Mouse (Mus musculus): Measurements from ENCODE around the gene Uggt1. TPM values are rescaled to one million over a fixed set of nuclear protein-coding genes. Genes with fewer than 3 reads are reported as not detected.

Uggt1 gene
- polyA plus RNA-seq, 1 experiment from 2014 or later, result 54.7 TPM

DNA sequence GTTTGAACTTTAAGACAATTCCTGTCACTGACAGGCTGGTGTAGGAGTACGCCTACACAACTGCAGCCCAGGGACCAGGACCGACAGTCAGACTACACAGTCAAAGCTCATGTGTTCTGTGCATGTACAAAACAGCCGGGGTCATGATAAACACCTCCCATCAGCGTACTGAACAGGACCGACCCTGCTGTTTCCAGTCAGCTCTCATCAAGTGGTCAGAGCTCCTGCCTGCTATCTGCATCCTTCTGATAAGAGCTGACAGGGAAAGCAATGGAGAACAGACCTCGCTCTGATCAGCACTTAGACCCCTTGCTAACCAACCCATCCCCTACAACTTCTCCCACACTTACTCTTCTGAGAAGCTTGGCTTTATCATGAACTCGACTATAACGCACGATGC, 83.3 kb downstream of the Uggt1 start:
- no peak overlapping the region for H3K4me2 ChIP-seq (replicated peaks)
- WGBS, result 84% methylated on average over 9 of the region's 9 CpGs
- H3K4me1 ChIP-seq, result no peaks in the 10 kb centered on the region
- H3K4me3 ChIP-seq, result no peak overlapping the region
- H3K27me3 ChIP-seq, result no peaks in the 10 kb centered on the region
- peaks cover 76% of the 10 kb centered on the region for H3K36me3 ChIP-seq
- no peak overlapping the region for H3K27ac ChIP-seq
- no peaks in the 10 kb centered on the region for H3K9me3 ChIP-seq
- no peak for ATAC-seq (ENCODE audit: insufficient number of reproducible peaks, insufficient read depth, low FRiP score, low TSS enrichment)
- H3K9ac ChIP-seq, result no peak overlapping the region

DNA sequence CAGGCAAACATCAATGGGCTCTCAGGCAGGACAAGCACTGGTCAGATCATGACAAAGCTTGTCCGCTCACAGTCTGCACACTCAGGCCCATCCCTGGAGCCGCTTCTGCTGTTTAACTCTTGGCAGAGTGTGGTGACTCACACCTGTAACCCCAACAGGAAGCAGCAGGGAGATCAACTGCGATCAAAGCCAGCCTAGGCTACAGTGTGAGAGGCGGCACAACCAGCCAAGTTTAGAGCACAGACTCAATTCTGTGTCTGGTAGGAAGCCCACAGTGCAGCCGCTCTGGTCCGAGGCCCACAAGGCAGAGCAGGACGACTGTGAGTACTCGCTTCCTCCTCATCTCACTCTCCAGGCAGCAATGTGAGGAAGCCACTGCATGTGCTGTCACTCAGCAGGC, 84.3 kb downstream of the Uggt1 start:
- Histone ChIP-seq H3K36me3 (peaks cover 83% of the 10 kb centered on the region), H3K27me3 (no peaks in the 10 kb centered on the region), H3K4me2 (replicated peaks) (no peak overlapping the region), H3K4me3 (no peak overlapping the region), H3K9me3 (no peaks in the 10 kb centered on the region), H3K27ac (no peak overlapping the region), H3K9ac (no peak overlapping the region), H3K4me1 (no peaks in the 10 kb centered on the region)
- WGBS, result 87% methylated on average over 8 of the region's 8 CpGs
- no peak for ATAC-seq (ENCODE audit: insufficient number of reproducible peaks, insufficient read depth, low FRiP score, low TSS enrichment)

DNA sequence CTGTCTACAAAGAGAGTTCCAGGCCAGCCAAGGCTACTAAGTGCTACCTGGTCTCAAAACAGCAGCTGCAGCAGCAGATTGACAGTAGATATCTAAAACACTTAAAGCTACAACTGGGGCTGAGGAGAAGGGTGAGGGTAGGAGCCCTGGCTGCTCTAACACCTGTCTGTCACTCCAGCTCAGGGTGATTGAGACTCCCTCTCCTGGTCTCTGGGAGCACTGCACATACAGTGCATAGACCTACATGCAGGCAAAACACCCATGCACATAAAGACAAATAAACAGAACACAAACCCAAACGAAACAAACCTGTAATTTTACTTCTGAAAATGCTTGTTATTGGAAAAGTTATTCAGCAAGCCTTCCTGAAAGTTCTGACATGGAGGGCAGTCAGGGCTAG, 95.1 kb downstream of the Uggt1 start:
- H3K9me3 ChIP-seq, result no peaks in the 10 kb centered on the region
- 71% methylated on average over 1 of the region's 1 CpGs for WGBS

DNA sequence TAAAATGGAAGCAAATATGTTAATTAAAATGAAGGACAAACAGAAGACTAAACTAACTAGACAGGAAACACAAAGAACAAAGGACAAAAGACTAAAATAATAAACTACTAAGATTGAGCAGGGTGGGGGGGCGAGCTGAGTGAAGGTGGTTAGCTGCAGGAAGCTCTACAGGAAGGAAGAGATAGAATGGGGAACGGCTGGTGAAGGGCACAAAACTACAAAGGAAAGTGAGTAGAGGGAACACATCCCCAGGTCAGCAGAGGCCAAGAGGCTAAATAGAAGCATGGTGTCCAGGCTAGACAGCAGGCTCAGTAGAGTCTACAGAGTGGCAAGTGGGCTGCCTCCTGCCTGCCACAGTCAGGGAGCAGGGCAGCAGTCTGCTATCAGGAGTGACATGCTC, 95.7 kb downstream of the Uggt1 start:
- no peak for ATAC-seq (ENCODE audit: insufficient number of reproducible peaks, insufficient read depth, low FRiP score, low TSS enrichment)
- 60% methylated on average over 2 of the region's 2 CpGs for WGBS
- no peaks in the 10 kb centered on the region for H3K4me1 ChIP-seq

More for the DNA sequence above, 95.1 kb downstream of the Uggt1 start:
- H3K27ac ChIP-seq, result no peak overlapping the region
- H3K4me2 ChIP-seq (replicated peaks), result no peak overlapping the region
- no peaks in the 10 kb centered on the region for H3K27me3 ChIP-seq
- no peak overlapping the region for H3K4me3 ChIP-seq
- no peaks in the 10 kb centered on the region for H3K4me1 ChIP-seq
- H3K9ac ChIP-seq, result no peak overlapping the region
- H3K36me3 ChIP-seq, result peaks cover 67% of the 10 kb centered on the region
- ATAC-seq (ENCODE audit: insufficient number of reproducible peaks, insufficient read depth, low FRiP score, low TSS enrichment), result no peak

DNA sequence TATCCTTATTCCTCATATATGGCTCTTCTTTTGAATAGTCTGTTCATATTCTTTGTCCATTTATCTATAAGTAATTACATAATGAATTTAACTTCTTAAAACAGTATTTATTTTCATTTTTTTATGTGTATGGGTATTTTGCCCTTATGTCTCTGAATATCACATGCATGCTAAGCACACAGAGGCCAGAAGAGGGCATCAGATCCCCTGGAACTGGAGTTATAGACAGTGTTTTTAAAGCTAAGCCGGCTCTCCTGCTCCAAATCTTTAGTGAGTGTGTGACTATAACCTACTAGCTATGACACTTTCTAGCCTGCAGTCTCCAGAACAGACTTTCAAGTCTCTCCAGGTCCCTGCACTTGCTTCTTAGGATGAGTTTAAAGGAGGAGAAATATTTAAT, 99.5 kb downstream of the Uggt1 start:
- no peak for ATAC-seq (ENCODE audit: insufficient number of reproducible peaks, insufficient read depth, low FRiP score, low TSS enrichment)
- Histone ChIP-seq H3K27ac (no peak overlapping the region), H3K9me3 (no peaks in the 10 kb centered on the region), H3K4me2 (replicated peaks) (no peak overlapping the region), H3K4me1 (no peaks in the 10 kb centered on the region), H3K4me3 (no peak overlapping the region), H3K9ac (no peak overlapping the region), H3K27me3 (no peaks in the 10 kb centered on the region), H3K36me3 (peaks cover 62% of the 10 kb centered on the region)
- WGBS, result 33% methylated on average over 1 of the region's 1 CpGs

More for the DNA sequence above, 95.7 kb downstream of the Uggt1 start:
- H3K4me3 ChIP-seq, result no peak overlapping the region
- no peak overlapping the region for H3K4me2 ChIP-seq (replicated peaks)
- peaks cover 67% of the 10 kb centered on the region for H3K36me3 ChIP-seq
- no peaks in the 10 kb centered on the region for H3K9me3 ChIP-seq
- no peak overlapping the region for H3K27ac ChIP-seq
- H3K9ac ChIP-seq, result no peak overlapping the region
- H3K27me3 ChIP-seq, result no peaks in the 10 kb centered on the region

DNA sequence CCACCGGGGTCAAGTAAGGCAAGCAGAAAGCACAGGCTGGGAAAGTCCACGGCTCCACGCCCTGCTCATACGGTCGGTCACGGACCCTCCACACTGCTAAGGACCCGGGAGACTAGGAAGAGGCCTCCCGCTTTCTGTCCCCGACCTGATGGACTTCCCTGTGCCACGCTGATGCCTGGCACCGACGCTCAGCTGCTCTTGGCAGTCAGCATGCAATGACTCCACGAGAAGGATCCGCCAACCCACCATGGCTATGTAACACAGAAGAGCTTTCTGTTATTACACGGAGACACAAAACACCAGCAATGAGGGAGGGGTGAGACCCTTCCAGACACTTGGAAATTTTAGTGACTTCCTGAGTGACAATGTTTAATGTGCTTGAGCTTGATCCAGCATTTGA, 104.2 kb downstream of the Uggt1 start:
- Histone ChIP-seq H3K9me3 (no peaks in the 10 kb centered on the region), H3K4me3 (no peak overlapping the region), H3K27ac (no peak overlapping the region), H3K9ac (no peak overlapping the region), H3K4me2 (replicated peaks) (no peak overlapping the region), H3K36me3 (peaks cover 24% of the 10 kb centered on the region), H3K4me1 (no peaks in the 10 kb centered on the region), H3K27me3 (no peaks in the 10 kb centered on the region)
- WGBS, result 95% methylated on average over 15 of the region's 15 CpGs
- ATAC-seq (ENCODE audit: insufficient number of reproducible peaks, insufficient read depth, low FRiP score, low TSS enrichment), result no peak

DNA sequence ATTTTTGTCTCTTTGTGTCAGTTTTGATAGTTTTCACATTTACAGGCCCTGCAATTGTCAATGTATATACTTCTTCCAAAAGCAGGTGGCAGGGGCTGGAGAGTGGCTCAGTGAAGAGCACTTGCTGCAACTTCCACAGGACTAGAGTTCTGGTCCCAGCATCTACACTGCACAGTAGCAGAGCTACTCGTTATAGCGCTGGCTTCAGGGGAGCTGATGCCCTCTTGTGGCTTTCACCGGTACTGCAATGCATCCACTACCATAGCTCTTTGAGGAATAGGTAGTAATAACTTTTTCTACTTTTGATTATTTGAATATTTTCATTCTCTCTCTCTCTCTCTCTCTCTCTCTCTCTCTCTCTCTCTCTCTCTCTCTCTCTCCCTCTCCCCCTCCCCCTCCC, 109.9 kb downstream of the Uggt1 start:
- no peak for ATAC-seq (ENCODE audit: insufficient number of reproducible peaks, insufficient read depth, low FRiP score, low TSS enrichment)
- Histone ChIP-seq H3K9ac (no peak overlapping the region), H3K4me3 (no peak overlapping the region), H3K36me3 (no peaks in the 10 kb centered on the region), H3K27me3 (no peaks in the 10 kb centered on the region), H3K9me3 (no peaks in the 10 kb centered on the region), H3K4me1 (no peaks in the 10 kb centered on the region), H3K4me2 (replicated peaks) (no peak overlapping the region), H3K27ac (no peak overlapping the region)
- WGBS, result 2% methylated on average over 3 of the region's 3 CpGs

DNA sequence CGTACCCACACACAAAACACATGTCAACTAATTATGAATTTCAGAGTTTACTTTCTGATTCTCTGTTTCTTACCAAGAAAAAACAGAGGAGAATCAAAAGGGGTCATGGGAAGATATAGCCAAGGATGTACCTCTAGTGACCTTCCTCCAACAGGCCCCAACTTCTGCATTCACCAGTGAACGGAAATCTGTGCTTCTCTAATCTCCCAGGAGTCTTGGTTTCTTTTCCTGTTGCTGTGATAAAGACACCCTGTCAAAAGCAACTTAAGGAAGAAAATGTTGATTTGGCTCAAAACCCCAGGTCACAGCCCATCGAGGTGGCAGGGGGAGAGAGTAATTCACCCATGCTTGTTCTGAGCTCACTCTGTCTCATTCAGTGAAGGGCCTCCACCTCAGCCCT, 110.9 kb downstream of the Uggt1 start:
- Histone ChIP-seq H3K9ac (no peak overlapping the region), H3K27ac (no peak overlapping the region), H3K27me3 (no peaks in the 10 kb centered on the region), H3K4me2 (replicated peaks) (no peak overlapping the region), H3K4me3 (no peak overlapping the region), H3K4me1 (no peaks in the 10 kb centered on the region), H3K9me3 (no peaks in the 10 kb centered on the region), H3K36me3 (no peaks in the 10 kb centered on the region)
- ATAC-seq (ENCODE audit: insufficient number of reproducible peaks, insufficient read depth, low FRiP score, low TSS enrichment), result no peak
- WGBS, result 74% methylated on average over 3 of the region's 3 CpGs

DNA sequence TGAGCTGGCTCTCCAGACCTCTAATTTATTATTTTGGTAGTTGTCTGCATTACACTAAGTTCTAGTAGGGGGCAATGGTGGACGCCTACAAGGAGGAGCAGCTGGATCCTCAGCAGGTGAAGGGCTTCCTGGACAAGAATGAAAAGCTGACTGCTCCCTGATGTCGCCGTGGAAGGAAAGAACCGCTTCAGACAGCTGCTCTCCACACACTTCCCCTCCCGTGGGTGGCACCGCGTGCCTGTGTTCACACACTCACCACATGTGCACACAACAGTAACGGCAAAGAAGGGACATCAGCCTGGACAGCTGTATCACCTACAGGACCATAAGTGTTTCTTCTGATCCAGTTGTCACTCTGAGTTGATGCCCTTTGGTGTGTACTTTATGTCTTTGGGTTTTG, 111.5 kb downstream of the Uggt1 start:
- ATAC-seq (ENCODE audit: insufficient number of reproducible peaks, insufficient read depth, low FRiP score, low TSS enrichment), result no peak
- Histone ChIP-seq H3K36me3 (no peaks in the 10 kb centered on the region), H3K27me3 (no peaks in the 10 kb centered on the region)

DNA sequence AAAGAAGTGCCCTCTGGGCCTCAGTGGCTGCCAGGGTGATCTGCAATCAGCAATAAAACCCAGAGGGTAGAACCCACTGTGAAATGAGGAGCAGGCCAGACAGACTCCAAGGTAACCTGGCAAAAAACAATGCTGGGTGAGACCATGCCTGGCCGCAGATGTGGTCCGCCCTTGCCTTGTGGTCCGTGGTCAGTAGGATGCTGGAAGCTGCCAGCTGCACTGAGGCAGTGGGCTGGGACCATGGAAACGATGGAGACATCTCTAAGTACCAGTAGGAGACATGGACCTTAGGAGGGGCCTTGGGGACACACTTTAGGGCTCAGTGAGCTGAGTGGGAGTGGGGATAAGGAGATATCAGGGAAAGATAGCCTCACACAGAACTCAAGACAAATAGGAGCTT, 112.3 kb downstream of the Uggt1 start:
- H3K4me1 ChIP-seq, result no peaks in the 10 kb centered on the region
- no peaks in the 10 kb centered on the region for H3K36me3 ChIP-seq
- no peak overlapping the region for H3K4me2 ChIP-seq (replicated peaks)
- no peak for ATAC-seq (ENCODE audit: insufficient number of reproducible peaks, insufficient read depth, low FRiP score, low TSS enrichment)
- no peaks in the 10 kb centered on the region for H3K9me3 ChIP-seq
- H3K27ac ChIP-seq, result no peak overlapping the region
- WGBS, result 66% methylated on average over 4 of the region's 4 CpGs
- no peak overlapping the region for H3K4me3 ChIP-seq
- no peaks in the 10 kb centered on the region for H3K27me3 ChIP-seq
- H3K9ac ChIP-seq, result no peak overlapping the region

More for the DNA sequence above, 111.5 kb downstream of the Uggt1 start:
- H3K9ac ChIP-seq, result no peak overlapping the region
- H3K9me3 ChIP-seq, result no peaks in the 10 kb centered on the region
- WGBS, result 75% methylated on average over 8 of the region's 8 CpGs
- no peak overlapping the region for H3K4me3 ChIP-seq
- no peaks in the 10 kb centered on the region for H3K4me1 ChIP-seq
- H3K27ac ChIP-seq, result no peak overlapping the region
- no peak overlapping the region for H3K4me2 ChIP-seq (replicated peaks)

DNA sequence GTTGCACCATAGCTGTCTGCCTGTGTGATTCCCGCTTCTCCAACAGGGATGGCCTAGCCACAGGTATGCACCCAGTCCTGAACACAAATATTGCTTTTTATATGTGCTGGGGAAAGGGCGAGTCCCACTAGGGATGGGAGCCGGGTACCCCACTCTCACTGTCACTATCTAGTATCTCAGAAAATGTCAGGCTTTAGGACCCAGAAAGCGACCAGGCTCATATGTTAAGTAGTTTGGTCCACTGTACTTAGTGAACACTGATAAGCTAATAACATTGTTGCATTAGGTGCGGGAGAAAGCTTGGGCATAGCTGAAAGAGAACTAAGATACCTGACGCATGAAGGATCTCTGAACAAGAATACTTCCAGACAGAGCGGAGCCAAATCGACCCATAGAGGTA, 112.8 kb downstream of the Uggt1 start:
- no peak for ATAC-seq (ENCODE audit: insufficient number of reproducible peaks, insufficient read depth, low FRiP score, low TSS enrichment)
- H3K9ac ChIP-seq, result no peak overlapping the region
- H3K36me3 ChIP-seq, result no peaks in the 10 kb centered on the region
- H3K27me3 ChIP-seq, result no peaks in the 10 kb centered on the region
- H3K4me1 ChIP-seq, result no peaks in the 10 kb centered on the region
- 66% methylated on average over 8 of the region's 8 CpGs for WGBS
- no peak overlapping the region for H3K27ac ChIP-seq
- H3K4me2 ChIP-seq (replicated peaks), result no peak overlapping the region
- H3K9me3 ChIP-seq, result no peaks in the 10 kb centered on the region
- H3K4me3 ChIP-seq, result no peak overlapping the region

DNA sequence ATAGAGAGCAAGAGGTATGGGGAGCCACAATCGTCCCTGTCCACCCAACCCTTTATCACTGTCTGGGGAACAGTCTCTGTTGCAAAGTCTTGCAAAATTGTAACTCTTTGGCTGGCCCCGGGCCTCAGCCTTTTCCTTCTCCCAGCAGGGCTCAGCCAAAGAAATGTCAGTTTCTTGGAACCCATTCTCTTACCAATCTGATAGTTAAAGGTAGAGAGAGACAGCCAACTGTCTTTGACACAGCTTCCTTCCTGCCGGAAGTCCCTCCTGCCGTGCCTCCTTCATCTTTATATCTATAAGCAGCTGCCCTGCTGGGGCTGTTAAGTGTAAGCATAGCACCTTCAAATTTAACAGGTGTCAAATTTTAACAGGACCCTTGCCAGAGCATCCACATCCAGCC, 113.4 kb downstream of the Uggt1 start:
- 64% methylated on average over 4 of the region's 4 CpGs for WGBS
- Histone ChIP-seq H3K36me3 (no peaks in the 10 kb centered on the region), H3K4me1 (no peaks in the 10 kb centered on the region), H3K27ac (no peak overlapping the region), H3K4me2 (replicated peaks) (no peak overlapping the region), H3K27me3 (no peaks in the 10 kb centered on the region), H3K4me3 (no peak overlapping the region), H3K9ac (no peak overlapping the region), H3K9me3 (no peaks in the 10 kb centered on the region)
- no peak for ATAC-seq (ENCODE audit: insufficient number of reproducible peaks, insufficient read depth, low FRiP score, low TSS enrichment)

Data from embryonic facial prominence, embryonic 12.5 days (tissue).